Mouse (Mus musculus) brain, embryonic 14.5 days (tissue): ENCODE data around the gene Cdc42ep2.

ENCODE experiments used
- CTCF ChIP-seq: fragments of 200-500 bp; IDR thresholded peaks from 2 replicates; pipeline ENCODE4 v1.5.1; 2012; ENCODE audit warnings: inconsistent platforms, mild to moderate bottlenecking, moderate library complexity, borderline replicate concordance; ENCODE audit not compliant: insufficient read depth, insufficient read length; ENCODE audit errors: extremely low read depth
- POLR2A ChIP-seq: fragments of 200-500 bp; IDR thresholded peaks from 2 replicates; pipeline ENCODE4 v1.6.1; 2012; ENCODE audit warnings: mild to moderate bottlenecking, inconsistent platforms, borderline replicate concordance; ENCODE audit not compliant: poor library complexity, insufficient read depth, insufficient read length, severe bottlenecking; ENCODE audit errors: extremely low read depth

- TF ChIP-seq POLR2A (no peak), CTCF (no peak)
Observed at GRCm38 (mm10) chr19:5871273-5871672, 53.3 kb downstream of the Cdc42ep2 start.
